ENCODE assay signal across 22 mouse cellular contexts in genomic region chr2:80596960-80597359, GRCm38 (mm10). TPM values are rescaled to one million over a fixed set of nuclear protein-coding genes. Genes with fewer than 3 reads are reported as not detected.
DNase-seq lines count a peak whose midpoint lies in the region; ATAC-seq and TF ChIP-seq lines count a peak whose summit lies in the region.
"Had no signal": no experiment of that assay in that cellular context is flagged by ENCODE, and none has a peak within 500 bp of the region (broad histone marks: within the 10 kb centered on the region; RNA-seq: fewer than 3 reads in every experiment).

No protein-coding gene starts in this region.

- H3K27ac ChIP-seq in cortical plate, adult 2 months (ENCODE audit: insufficient read depth, low read length) = peak overlapping the region; percentile 54; the same call in 1 of the 2 replicates
- H3K27ac ChIP-seq in midbrain, embryonic 15.5 days = no peak overlapping the region
- H3K27ac ChIP-seq: heart, embryonic 10.5 days; hindbrain, embryonic 13.5 days; limb, embryonic 12.5 days; liver, embryonic 14.5 days; neural tube, embryonic 12.5 days had no signal

- peak; percentile 94 for ATAC-seq in G1E (ENCODE audit: extremely low read depth, insufficient number of reproducible peaks, low FRiP score, poor library complexity, severe bottlenecking)
- ATAC-seq in midbrain, embryonic 15.5 days (replicated peaks) = no peak
- ATAC-seq: forebrain, embryonic 16.5 days had no signal

- peaks cover 11% of the 10 kb centered on the region for H3K4me1 ChIP-seq in G1E (ENCODE audit: insufficient read depth, low read depth, low read length)
- peaks cover 13% of the 10 kb centered on the region for H3K4me1 ChIP-seq in cortical plate, adult 2 months (ENCODE audit: control insufficient read depth, insufficient read depth, low read length)
- no peaks in the 10 kb centered on the region for H3K4me1 ChIP-seq in midbrain, embryonic 15.5 days
- H3K4me1 ChIP-seq: heart, embryonic 10.5 days; hindbrain, embryonic 13.5 days; limb, embryonic 12.5 days; neural tube, embryonic 12.5 days had no signal

- intact Hi-C loops in left cerebral cortex, postnatal 25 days (cut with DNase I) = no loop called here

- no peak overlapping the region for H3K4me2 ChIP-seq in midbrain, embryonic 15.5 days
- H3K4me2 ChIP-seq: hindbrain, embryonic 13.5 days; limb, embryonic 12.5 days; neural tube, embryonic 12.5 days had no signal

- H3K9ac ChIP-seq in midbrain, embryonic 15.5 days = no peak overlapping the region
- H3K9ac ChIP-seq: hindbrain, embryonic 13.5 days; limb, embryonic 12.5 days; liver, embryonic 14.5 days; neural tube, embryonic 12.5 days had no signal

- TF ChIP-seq CTCF in G1E (IDR thresholded peaks at IDR 0.05; ENCODE audit: low read depth, low read length) = no peak
- no peak for TF ChIP-seq CTCF in cortical plate, adult 2 months (IDR thresholded peaks at IDR 0.05; ENCODE audit: extremely low read depth, insufficient read depth, low read length)

- TF ChIP-seq POLR2A in cortical plate, adult 2 months (IDR thresholded peaks at IDR 0.05; ENCODE audit: extremely low read depth, insufficient read depth, low read length) = no peak

- no peak overlapping the region for H3K4me3 ChIP-seq in G1E (ENCODE audit: low read depth, low read length)
- H3K4me3 ChIP-seq in cortical plate, adult 2 months (ENCODE audit: insufficient read depth, low read length) = 0 out of 2 replicates have a peak overlapping the region, but pooled peaks have one; percentile 4
- no peak overlapping the region for H3K4me3 ChIP-seq in midbrain, embryonic 15.5 days
- H3K4me3 ChIP-seq: erythroblast, embryonic 14.5 days; heart, embryonic 10.5 days; hindbrain, embryonic 13.5 days; limb, embryonic 12.5 days; neural tube, embryonic 12.5 days had no signal

- 74% methylated on average over 5 of the region's 5 CpGs for WGBS in midbrain, embryonic 15.5 days

- no peaks in the 10 kb centered on the region for H3K36me3 ChIP-seq in G1E (replicated peaks)
- no peaks in the 10 kb centered on the region for H3K36me3 ChIP-seq in midbrain, embryonic 15.5 days (replicated peaks)
- H3K36me3 ChIP-seq: heart, embryonic 10.5 days; hindbrain, embryonic 13.5 days; limb, embryonic 12.5 days; neural tube, embryonic 12.5 days had no signal

- no peaks in the 10 kb centered on the region for H3K9me3 ChIP-seq in G1E (replicated peaks)
- no peaks in the 10 kb centered on the region for H3K9me3 ChIP-seq in midbrain, embryonic 15.5 days
- H3K9me3 ChIP-seq: heart, embryonic 10.5 days; hindbrain, embryonic 13.5 days; limb, embryonic 12.5 days; neural tube, embryonic 12.5 days had no signal

- no peaks in the 10 kb centered on the region for H3K27me3 ChIP-seq in G1E (ENCODE audit: insufficient read depth, low read length)
- H3K27me3 ChIP-seq in midbrain, embryonic 15.5 days (replicated peaks) = no peaks in the 10 kb centered on the region
- H3K27me3 ChIP-seq: hindbrain, embryonic 13.5 days; limb, embryonic 12.5 days; neural tube, embryonic 12.5 days had no signal

- DNase-seq in frontal cortex, postnatal 36 days (ENCODE audit: low spot score in 2 of 2) = peak; percentile 35 to 52
- no peak for DNase-seq in frontal cortex, postnatal 10 days (ENCODE audit: low spot score in 2 of 2)
- peak; percentile 25 to 54 for DNase-seq in left cerebral cortex, postnatal 25 days (ENCODE audit: low spot score in 2 of 2)
- DNase-seq in left cerebral cortex, adult 11 months (ENCODE audit: low spot score) = no peak
- DNase-seq in G1E (ENCODE audit: low spot score) = no peak
- no peak for DNase-seq in ovary, postnatal 14 days (ENCODE audit: low spot score)
- DNase-seq: B cell, adult 2 months; cerebellum, postnatal 36 days; gastrocnemius, postnatal 25 days; heart, postnatal 10 days; kidney, adult 9 months; kidney, postnatal 4 days; thymus, adult 18-20 months had no signal

RNA-seq across cellular contexts. Expression of gene Nckap1, which starts 15.8 kb away (rescaled TPM):
- total RNA-seq in left cerebral cortex, postnatal 25 days (2021) = 100 to 1,000 TPM; 415 to 417 TPM
- total RNA-seq in G1E (2014; fragmentation: Nextera tagmentation) = 28.2 and 37.2 TPM in 2 replicates
- 62.6 and 64.9 TPM in 2 replicates for total RNA-seq in G1E (2017)
- 4.3 and 5.0 TPM in 2 replicates for polyA plus RNA-seq in G1E (2012)
- 237 and 249 TPM in 2 replicates for polyA plus RNA-seq in cortical plate, adult 2 months (2012; rRNA removed)
- polyA plus RNA-seq in midbrain, embryonic 15.5 days (2015; fragmentation: Nextera tagmentation; extraction: Ambion mirVana) = 97.0 and 97.2 TPM in 2 replicates

RNA-seq across cellular contexts. Expression of gene Dusp19, which starts 19.9 kb away (rescaled TPM):
- 10 to 100 TPM; 22.7 to 27.1 TPM for total RNA-seq in left cerebral cortex, postnatal 25 days (2021)
- total RNA-seq in G1E (2014; fragmentation: Nextera tagmentation) (27.0 and 30.1 TPM in 2 replicates), G1E (2017) (19.3 and 21.8 TPM in 2 replicates)
- 0.46 and 1.1 TPM in 2 replicates for polyA plus RNA-seq in G1E (2012)
- polyA plus RNA-seq in cortical plate, adult 2 months (2012; rRNA removed) = 14.2 and 16.9 TPM in 2 replicates
- polyA plus RNA-seq in midbrain, embryonic 15.5 days (2015; fragmentation: Nextera tagmentation; extraction: Ambion mirVana) = 15.4 and 18.0 TPM in 2 replicates
- polyA plus RNA-seq: erythroblast, embryonic 14.5 days had no signal

RNA-seq across cellular contexts. Expression of gene Nup35, which starts 20.1 kb away (rescaled TPM):
- 10 to 100 TPM; 16.2 to 16.4 TPM for total RNA-seq in left cerebral cortex, postnatal 25 days (2021)
- 65.8 and 73.1 TPM in 2 replicates for total RNA-seq in G1E (2014; fragmentation: Nextera tagmentation)
- 85.6 and 87.8 TPM in 2 replicates for total RNA-seq in G1E (2017)
- polyA plus RNA-seq in G1E (2012) = 1.2 and 2.2 TPM in 2 replicates
- polyA plus RNA-seq in cortical plate, adult 2 months (2012; rRNA removed) = 20.3 and 25.6 TPM in 2 replicates
- 57.4 and 58.4 TPM in 2 replicates for polyA plus RNA-seq in midbrain, embryonic 15.5 days (2015; fragmentation: Nextera tagmentation; extraction: Ambion mirVana)

Comparison
In these comparisons a context has a peak if more than half of its experiments do, and no peak if none do; other contexts are left out.
1. DNase-seq: peak in frontal cortex, postnatal 36 days (2 of 2) and left cerebral cortex, postnatal 25 days (2 of 2); none in frontal cortex, postnatal 10 days (0 of 2), left cerebral cortex, adult 11 months (single experiment), G1E (single experiment) and ovary, postnatal 14 days (single experiment).
2. RNA of gene Nckap1, which starts 15.8 kb away (polyA plus RNA-seq): 237 to 249 TPM in cortical plate, adult 2 months and 97.0 to 97.2 TPM in midbrain, embryonic 15.5 days; 4.3 to 5.0 TPM in G1E; every median in the first group is over 10 times any median in the second.